Mouse (Mus musculus) v-Abl transformed pro-B cells (cell line): ENCODE data around the gene Vmn1r35.
"Not testable (repeated sequence)": the region's sequence is repeated elsewhere in the genome, so short reads cannot be mapped to it uniquely, and the experiment has no call there.

Source experiments
- in situ Hi-C, 2 experiments: fragments of 400-800 bp; cut with MboI; formaldehyde crosslinking; loops; one replicate each; pipeline ENCODE4 v1.15.1; 2025; ENCODE audit not compliant: unreplicated experiment in 2 of 2

Vmn1r35 gene

GRCm38 (mm10) chr6:66685806-66686205, at the start of gene Vmn1r35:
Vmn1r35 (minus strand) TSS chr6:66685906.
- in situ Hi-C loops = no loop called here

- in situ Hi-C loops = not testable (repeated sequence)
Measured at GRCm38 (mm10) chr6:66729082-66729481, 43.4 kb upstream of the Vmn1r35 start, which contains the start of gene Vmn1r37. Vmn1r37 (plus strand) TSS chr6:66729382.

GRCm38 (mm10) chr6:66719068-66719467, 33.4 kb upstream of the Vmn1r35 start, which contains the start of gene Vmn1r36:
Vmn1r36 (minus strand) TSS chr6:66719168.
- in situ Hi-C loops = not testable (repeated sequence)

- in situ Hi-C loops = no loop called here
Measured at GRCm38 (mm10) chr6:66713854-66714253, 28.1 kb upstream of the Vmn1r35 start.

- in situ Hi-C loops = no loop called here
Measured at GRCm38 (mm10) chr6:66708901-66709300, 23.2 kb upstream of the Vmn1r35 start.

- in situ Hi-C loops = no loop called here
Measured at GRCm38 (mm10) chr6:66643779-66644178, 41.9 kb downstream of the Vmn1r35 start, which contains the start of gene Vmn1r34. Vmn1r34 (minus strand) TSS chr6:66643879.
